Mouse (Mus musculus) frontal cortex, postnatal 36 days (tissue): ENCODE data around the gene Camk2g.
A peak's percentile ranks its signal among the peaks of the same experiment; 100 is the strongest.

Source experiments
- DNase-seq, 2 experiments: peaks; one replicate each; pipeline ENCODE4 v3.0.0; 2022; ENCODE audit warnings: low spot score in 2 of 2

Gene Camk2g

GRCm38 (mm10) chr14:20702096-20702740 lies 91.7 kb downstream of the Camk2g start:
- DNase-seq: no peak

DNA sequence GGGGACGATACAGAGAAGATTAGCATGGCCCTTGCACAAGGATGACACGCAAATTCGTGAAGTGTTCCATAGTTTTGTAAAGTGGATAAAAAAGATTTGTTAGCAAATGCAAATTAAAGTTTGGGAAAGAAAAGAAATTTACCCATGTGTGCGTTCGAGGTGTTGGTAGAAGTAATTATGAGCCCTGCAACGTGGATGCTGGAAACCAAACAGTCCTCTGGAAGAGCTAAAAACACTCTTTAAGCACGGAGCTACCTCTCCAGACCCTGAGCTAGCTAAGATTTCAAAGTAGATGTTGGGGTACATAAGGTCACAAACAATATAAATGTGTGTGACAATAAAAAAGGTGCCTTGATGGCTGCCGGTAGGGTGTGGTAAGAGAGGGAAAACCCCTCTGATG lies 92.3 kb downstream of the Camk2g start:
- no peak for DNase-seq

GRCm38 (mm10) chr14:20700362-20700761 lies 93.5 kb downstream of the Camk2g start:
- no peak for DNase-seq

DNA sequence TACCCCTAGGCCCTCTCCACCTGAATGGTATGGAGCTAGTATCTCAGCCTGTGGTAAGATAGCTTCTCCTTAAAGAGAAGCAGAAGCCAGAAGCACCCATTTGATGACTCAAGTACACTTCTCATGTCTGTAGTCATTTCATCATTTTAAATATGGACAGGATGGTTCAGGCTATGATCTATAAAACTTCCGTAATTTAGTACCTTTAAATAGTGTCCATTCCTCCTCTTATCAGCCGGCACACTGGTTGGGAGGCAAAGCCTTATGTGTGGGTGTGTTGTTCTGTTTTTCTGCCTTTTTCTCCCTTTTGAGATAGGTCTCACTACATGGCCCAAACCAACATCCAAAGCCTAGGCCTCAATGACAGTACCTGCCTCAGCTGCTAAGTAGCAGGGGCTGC lies 95.4 kb downstream of the Camk2g start:
- DNase-seq: no peak

GRCm38 (mm10) chr14:20696986-20697385 lies 96.9 kb downstream of the Camk2g start:
- DNase-seq: peak; percentile 42 to 76

- peak in 1 of 2 experiments; percentile 13 for DNase-seq
These were observed 97.9 kb downstream of the Camk2g start for GRCm38 (mm10) chr14:20695761-20696520.

DNA sequence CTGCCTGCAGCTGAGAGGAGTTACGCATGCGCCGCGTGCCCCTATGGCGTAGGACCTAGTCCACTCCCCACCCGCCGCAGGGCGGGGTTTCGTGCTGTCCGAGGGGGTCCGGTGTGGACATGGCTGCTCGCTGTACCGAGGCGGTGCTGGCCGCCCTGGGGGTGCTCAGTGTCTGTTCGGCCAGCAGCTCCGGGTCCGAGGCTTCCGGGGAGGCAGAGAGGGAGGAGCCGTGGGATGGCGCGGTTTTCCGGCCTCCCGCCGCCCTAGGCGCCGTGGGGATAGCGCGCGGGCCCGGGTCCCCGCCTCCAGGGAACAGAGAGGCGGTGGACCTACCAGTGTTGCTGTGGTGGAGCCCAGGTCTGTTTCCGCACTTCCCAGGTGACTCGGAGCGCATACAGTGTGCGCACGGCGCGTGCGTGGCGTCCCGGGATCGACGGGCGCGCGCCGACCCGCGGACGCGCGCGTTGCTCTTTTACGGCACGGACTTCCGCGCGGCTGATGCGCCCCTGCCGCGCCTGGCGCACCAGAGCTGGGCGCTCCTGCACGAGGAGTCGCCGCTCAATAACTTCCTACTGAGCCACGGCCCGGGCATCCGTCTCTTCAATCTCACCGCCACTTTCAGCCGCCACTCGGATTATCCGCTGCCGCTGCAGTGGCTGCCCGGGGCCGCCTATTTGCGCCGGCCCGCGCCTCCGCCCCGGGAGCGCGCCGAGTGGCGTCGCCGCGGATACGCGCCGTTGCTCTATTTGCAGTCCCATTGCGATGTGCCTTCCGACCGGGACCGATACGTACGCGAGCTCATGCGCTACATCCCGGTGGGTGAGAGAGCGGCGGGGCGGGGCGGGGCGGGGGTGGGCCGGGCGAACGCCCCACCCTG lies 98.8 kb downstream of the Camk2g start, which contains the start of gene Fut11:
TSS of gene Fut11 (plus strand) at position 85 of the 877 bp plus-strand sequence.
- DNase-seq: peak; percentile 84 to 86

DNA sequence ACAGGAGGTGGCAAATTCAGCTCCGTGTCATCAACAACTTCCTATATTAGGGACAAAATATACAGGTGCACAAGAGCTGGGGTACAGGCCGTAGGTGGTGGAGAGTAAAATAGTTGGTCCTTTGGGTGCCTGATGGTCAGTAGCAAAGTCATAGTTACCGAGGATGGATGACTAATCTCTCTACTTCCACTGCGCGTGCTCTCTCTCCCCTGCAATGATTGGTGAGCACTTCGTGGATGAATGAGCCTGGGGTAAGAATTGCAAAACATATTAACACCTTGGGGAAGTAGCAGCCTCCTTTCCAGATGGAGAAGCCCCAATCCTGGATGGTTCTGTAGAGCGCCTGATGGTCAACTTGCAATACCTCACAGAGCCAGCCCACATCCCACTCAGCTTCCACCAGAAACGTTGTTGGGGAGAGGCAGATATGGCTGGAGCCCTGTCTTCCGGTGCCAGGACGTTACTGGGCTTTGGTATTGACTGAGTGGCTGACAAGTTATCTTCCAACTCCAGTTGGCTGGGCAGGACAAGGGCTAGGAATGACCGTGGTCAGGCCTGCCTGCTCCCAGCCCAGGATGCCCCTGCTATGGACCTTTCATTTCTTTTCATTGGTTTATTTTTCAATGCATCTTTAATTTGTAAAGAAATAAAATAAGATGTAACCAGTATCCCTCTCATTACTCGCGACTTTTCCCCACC lies 99.6 kb downstream of the Camk2g start:
- DNase-seq: no peak

GRCm38 (mm10) chr14:20693589-20694101 lies 100.2 kb downstream of the Camk2g start:
- DNase-seq: no peak

- no peak for DNase-seq
These were observed 102.1 kb downstream of the Camk2g start for GRCm38 (mm10) chr14:20691772-20692171.

GRCm38 (mm10) chr14:20689009-20689408 lies 104.9 kb downstream of the Camk2g start:
- no peak for DNase-seq

DNA sequence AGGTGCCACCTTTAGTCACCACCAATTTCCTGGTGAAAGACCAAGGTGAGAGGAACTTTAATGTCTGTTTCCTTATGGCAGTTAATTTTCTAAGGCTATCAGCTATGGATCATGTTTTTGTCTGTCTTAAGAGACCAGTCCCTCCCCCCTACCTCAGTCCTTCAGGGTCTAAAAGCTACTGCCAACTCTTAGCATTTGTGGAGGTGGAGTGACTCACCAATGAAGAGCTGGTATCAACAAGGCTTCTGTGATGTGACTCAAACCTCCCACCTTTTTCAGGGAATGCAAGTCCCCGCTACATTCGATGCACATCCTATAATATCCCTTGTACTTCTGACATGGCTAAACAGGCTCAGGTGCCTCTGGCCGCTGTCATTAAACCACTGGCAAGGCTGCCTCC lies 107.3 kb downstream of the Camk2g start:
- DNase-seq: peak in 1 of 2 experiments; percentile 28
